Mouse (Mus musculus) olfactory bulb, adult 2 months (tissue): ENCODE data around the gene Lcorl.

Experiments
- CTCF ChIP-seq: fragments of 200-500 bp; IDR thresholded peaks from 2 replicates; pipeline ENCODE4 v1.5.1; 2012; ENCODE audit warnings: low read depth, mild to moderate bottlenecking, low read length, moderate library complexity; ENCODE audit not compliant: insufficient read depth
- POLR2A ChIP-seq: fragments of 200-500 bp; IDR thresholded peaks from 2 replicates; pipeline ENCODE4 v1.6.1; 2012; ENCODE audit warnings: mild to moderate bottlenecking, low read depth, low read length, moderate library complexity; ENCODE audit not compliant: insufficient read depth

- no peak for TF ChIP-seq CTCF
- no peak for TF ChIP-seq POLR2A
Measured at GRCm38 (mm10) chr5:45669234-45669597, 188.2 kb downstream of the Lcorl start.
